Mouse (Mus musculus) left cerebral cortex, adult 8-10 months (tissue): ENCODE measurements around the gene Ei24. TPM values are rescaled to one million over a fixed set of nuclear protein-coding genes. Genes with fewer than 3 reads are reported as not detected.

Experiments
- DNase-seq, 2 experiments: peaks; one replicate each; pipeline ENCODE4 v3.0.0; 2022; ENCODE audit warnings: low spot score in 2 of 2
- total RNA-seq, 4 experiments: library from RNA; stranded (reverse); gene quantifications; 2 replicates each; pipeline ENCODE4 v1.2.4; 2022

The Ei24 gene
- total RNA-seq, 4 experiments from 2014 or later: 92.1 to 109 (median 103) TPM

GRCm38 (mm10) chr9:36794487-36794886 lies 2.7 kb downstream of the Ei24 start:
- DNase-seq: no peak

GRCm38 (mm10) chr9:36792191-36792590 lies 5.0 kb downstream of the Ei24 start:
- no peak for DNase-seq

- no peak for DNase-seq
Observed at GRCm38 (mm10) chr9:36783921-36784320, 13.3 kb downstream of the Ei24 start.

GRCm38 (mm10) chr9:36769048-36769413 lies 28.2 kb downstream of the Ei24 start:
- no peak for DNase-seq

GRCm38 (mm10) chr9:36768156-36769047 lies 28.8 kb downstream of the Ei24 start:
- DNase-seq: peak in 1 of 2 experiments; percentile 31

GRCm38 (mm10) chr9:36767203-36768143 lies 29.7 kb downstream of the Ei24 start, which contains the start of gene Stt3a:
Gene Stt3a (minus strand): TSS chr9:36767679.
- DNase-seq: peak; percentile 89 to 99

- no peak for DNase-seq
Observed at GRCm38 (mm10) chr9:36764378-36764777, 32.8 kb downstream of the Ei24 start.

Other genes with a start within 250 kb of the Ei24 start
- gene Gm17689, start 214.8 kb downstream of the Ei24 start, total RNA-seq: not detected
- not detected for gene A630095E13Rik, start 154.0 kb downstream of the Ei24 start, total RNA-seq
- not detected for gene Acrv1, start 104.2 kb downstream of the Ei24 start, total RNA-seq
- 1 to 10 TPM; 1.9 to 4.4 (median 3.2) TPM for gene Chek1, start 70.3 kb downstream of the Ei24 start, total RNA-seq
- gene Stt3a, start 29.7 kb downstream of the Ei24 start, total RNA-seq: 10 to 100 TPM; 69.1 to 89.1 (median 74.0) TPM
- gene Fez1, start 24.5 kb upstream of the Ei24 start, total RNA-seq: 100 to 1,000 TPM; 256 to 280 (median 266) TPM